Mouse (Mus musculus): Measurements from ENCODE around the gene Hrc. TPM values are rescaled to one million over a fixed set of nuclear protein-coding genes. Genes with fewer than 3 reads are reported as not detected.

Hrc gene
- polyA plus RNA-seq (2012; fragmentation: generic; extraction: Trizol), result 173 TPM

DNA sequence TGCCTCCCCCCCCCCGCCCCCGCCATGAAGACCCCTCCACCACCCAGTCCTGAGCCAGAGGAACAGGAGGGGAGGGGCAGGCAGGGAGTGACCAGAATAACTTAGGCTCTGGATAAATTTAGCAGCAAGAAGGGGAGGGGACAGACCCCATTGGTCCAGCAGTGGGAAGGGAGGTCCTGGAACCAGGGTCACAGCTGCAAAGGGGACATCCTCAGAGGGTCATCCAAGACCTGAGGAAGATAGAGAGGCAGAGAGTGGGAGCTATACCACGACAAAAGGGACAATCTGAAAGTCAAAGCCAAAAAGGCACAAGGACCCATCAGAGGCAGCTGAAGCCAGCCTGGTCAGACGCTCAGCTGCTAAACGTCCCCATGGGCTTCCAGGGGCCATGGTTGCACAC is at the start of gene Hrc:
Gene Hrc, plus strand, starts transcription at position 235 of the 400 bp plus-strand sequence.
- peak within 1 kb of the TSS; percentile 100 for H3K4me2 ChIP-seq (ENCODE audit: low read depth)
- TF ChIP-seq USF1 (IDR thresholded peaks at IDR 0.05; ENCODE audit: low read depth) (no peak), REST (IDR thresholded peaks at IDR 0.05; ENCODE audit: insufficient read depth, insufficient read length) (no peak), MAX (IDR thresholded peaks at IDR 0.05; ENCODE audit: low read depth) (no peak), POLR2A (IDR thresholded peaks at IDR 0.05; ENCODE audit: insufficient read length, low read depth) (peak; percentile 53), TCF3 (IDR thresholded peaks at IDR 0.05; ENCODE audit: insufficient read length, low read depth) (no peak), E2F4 (IDR thresholded peaks at IDR 0.05; ENCODE audit: insufficient read depth) (no peak), TCF12 (IDR thresholded peaks at IDR 0.05; ENCODE audit: insufficient read depth, poor library complexity, severe bottlenecking) (peak; percentile 2), CEBPB (IDR thresholded peaks at IDR 0.05; ENCODE audit: insufficient read depth, poor library complexity, severe bottlenecking) (no peak), MYOD1 (IDR thresholded peaks at IDR 0.05; ENCODE audit: control insufficient read depth in 1 of 3, insufficient read length in 2 of 3, low read depth in 2 of 3) (peak in 2 of 3 experiments; percentile 19 to 57), MYOG (IDR thresholded peaks at IDR 0.05; ENCODE audit: control insufficient read depth in 1 of 3, insufficient read depth in 1 of 3, insufficient read length in 2 of 3, low read depth in 2 of 3) (peak; percentile 7 to 52 (median 23)), POLR2AphosphoS2 (IDR thresholded peaks at IDR 0.05; ENCODE audit: insufficient read length, low read depth) (peak; percentile 58), SRF (IDR thresholded peaks at IDR 0.05; ENCODE audit: control insufficient read depth, insufficient read length, low read depth) (no peak)
- H3ac ChIP-seq (ENCODE audit: control insufficient read depth, insufficient read length), result no peak within 1 kb of the TSS
- no peaks in the 10 kb centered on the region for H3K79me2 ChIP-seq (ENCODE audit: control insufficient read depth, insufficient read depth)
- H3K36me3 ChIP-seq (ENCODE audit: control insufficient read depth, insufficient read depth), result no peaks in the 10 kb centered on the region
- H3K27me3 ChIP-seq (ENCODE audit: control insufficient read depth, insufficient read depth, insufficient read length), result no peaks in the 10 kb centered on the region
- peak within 1 kb of the TSS; percentile 65 for H3K4me3 ChIP-seq

DNA sequence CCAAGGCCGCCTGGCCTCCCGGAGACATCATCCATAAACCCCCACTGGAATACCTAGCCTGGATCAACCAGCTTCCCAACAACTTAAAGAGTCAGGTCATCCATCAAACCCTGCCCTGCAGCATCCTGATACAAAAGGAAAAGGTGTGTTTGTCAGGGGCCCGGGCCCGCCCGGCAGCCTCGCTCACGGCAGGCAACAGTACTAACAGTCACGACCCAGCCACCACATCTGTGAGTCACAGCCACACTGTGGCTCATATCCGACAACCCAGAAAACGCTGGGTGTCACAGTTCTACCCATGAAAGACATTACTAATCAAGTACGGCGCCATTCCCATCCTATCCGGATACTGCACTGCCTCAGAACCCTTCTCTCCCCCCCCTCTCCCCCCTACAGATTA is 48.6 kb upstream of the Hrc start:
- H3K79me2 ChIP-seq (ENCODE audit: control insufficient read depth, insufficient read depth), result no peaks in the 10 kb centered on the region
- TF ChIP-seq E2F4 (IDR thresholded peaks at IDR 0.05; ENCODE audit: insufficient read depth) (no peak), REST (IDR thresholded peaks at IDR 0.05; ENCODE audit: insufficient read depth, insufficient read length) (no peak), POLR2A (IDR thresholded peaks at IDR 0.05; ENCODE audit: insufficient read length, low read depth) (no peak), USF1 (IDR thresholded peaks at IDR 0.05; ENCODE audit: low read depth) (no peak), MYOG (IDR thresholded peaks at IDR 0.05; ENCODE audit: control insufficient read depth in 1 of 3, insufficient read depth in 1 of 3, insufficient read length in 2 of 3, low read depth in 2 of 3) (no peak), CEBPB (IDR thresholded peaks at IDR 0.05; ENCODE audit: insufficient read depth, poor library complexity, severe bottlenecking) (no peak), MAX (IDR thresholded peaks at IDR 0.05; ENCODE audit: low read depth) (no peak), TCF3 (IDR thresholded peaks at IDR 0.05; ENCODE audit: insufficient read length, low read depth) (no peak), MYOD1 (IDR thresholded peaks at IDR 0.05; ENCODE audit: control insufficient read depth in 1 of 3, insufficient read length in 2 of 3, low read depth in 2 of 3) (no peak), SRF (IDR thresholded peaks at IDR 0.05; ENCODE audit: control insufficient read depth, insufficient read length, low read depth) (no peak), TCF12 (IDR thresholded peaks at IDR 0.05; ENCODE audit: insufficient read depth, poor library complexity, severe bottlenecking) (no peak), POLR2AphosphoS2 (IDR thresholded peaks at IDR 0.05; ENCODE audit: insufficient read length, low read depth) (no peak)
- peaks cover 55% of the 10 kb centered on the region for H3K27me3 ChIP-seq (ENCODE audit: control insufficient read depth, insufficient read depth, insufficient read length)

DNA sequence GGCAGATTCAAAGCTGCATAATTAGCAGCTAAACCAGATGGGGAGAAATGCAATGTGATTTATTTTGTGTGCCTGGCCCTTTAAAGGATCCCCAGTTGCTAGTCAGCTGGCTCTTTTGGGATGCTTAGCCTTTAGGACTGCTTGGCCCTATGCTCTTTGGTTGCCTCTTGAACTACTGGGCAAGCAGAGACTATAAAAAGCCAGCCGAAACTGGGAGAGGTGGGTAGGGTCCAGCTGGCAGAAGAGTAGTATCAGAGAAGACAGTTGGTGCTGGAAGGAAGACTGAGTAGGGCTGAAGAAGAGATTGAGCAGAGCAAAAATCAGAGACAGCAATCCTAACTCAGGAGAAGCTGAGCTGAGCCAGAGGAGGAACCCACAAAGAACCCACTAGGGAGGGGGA is 38.5 kb upstream of the Hrc start:
- no peak overlapping the region for H3K4me2 ChIP-seq (ENCODE audit: low read depth)
- H3ac ChIP-seq (ENCODE audit: control insufficient read depth, insufficient read length), result no peak overlapping the region
- H3K4me3 ChIP-seq, result no peak overlapping the region
- peaks cover 7% of the 10 kb centered on the region for H3K27me3 ChIP-seq (ENCODE audit: control insufficient read depth, insufficient read depth, insufficient read length)
- H3K36me3 ChIP-seq (ENCODE audit: control insufficient read depth, insufficient read depth), result no peaks in the 10 kb centered on the region
- no peaks in the 10 kb centered on the region for H3K79me2 ChIP-seq (ENCODE audit: control insufficient read depth, insufficient read depth)
- TF ChIP-seq POLR2AphosphoS2 (IDR thresholded peaks at IDR 0.05; ENCODE audit: insufficient read length, low read depth), result no peak
- TF ChIP-seq TCF3 (IDR thresholded peaks at IDR 0.05; ENCODE audit: insufficient read length, low read depth), result no peak
- TF ChIP-seq USF1 (IDR thresholded peaks at IDR 0.05; ENCODE audit: low read depth), result no peak
- TF ChIP-seq POLR2A (IDR thresholded peaks at IDR 0.05; ENCODE audit: insufficient read length, low read depth), result no peak
- no peak for TF ChIP-seq REST (IDR thresholded peaks at IDR 0.05; ENCODE audit: insufficient read depth, insufficient read length)
- TF ChIP-seq MYOD1 (IDR thresholded peaks at IDR 0.05; ENCODE audit: control insufficient read depth in 1 of 3, insufficient read length in 2 of 3, low read depth in 2 of 3), result no peak
- TF ChIP-seq E2F4 (IDR thresholded peaks at IDR 0.05; ENCODE audit: insufficient read depth), result no peak
- TF ChIP-seq SRF (IDR thresholded peaks at IDR 0.05; ENCODE audit: control insufficient read depth, insufficient read length, low read depth), result no peak
- TF ChIP-seq MYOG (IDR thresholded peaks at IDR 0.05; ENCODE audit: control insufficient read depth in 1 of 3, insufficient read depth in 1 of 3, insufficient read length in 2 of 3, low read depth in 2 of 3), result no peak
- TF ChIP-seq TCF12 (IDR thresholded peaks at IDR 0.05; ENCODE audit: insufficient read depth, poor library complexity, severe bottlenecking), result no peak
- no peak for TF ChIP-seq MAX (IDR thresholded peaks at IDR 0.05; ENCODE audit: low read depth)
- no peak for TF ChIP-seq CEBPB (IDR thresholded peaks at IDR 0.05; ENCODE audit: insufficient read depth, poor library complexity, severe bottlenecking)

More for the DNA sequence above, 48.6 kb upstream of the Hrc start:
- Histone ChIP-seq H3K36me3 (ENCODE audit: control insufficient read depth, insufficient read depth) (no peaks in the 10 kb centered on the region), H3K4me2 (ENCODE audit: low read depth) (no peak overlapping the region), H3K4me3 (no peak overlapping the region), H3ac (ENCODE audit: control insufficient read depth, insufficient read length) (no peak overlapping the region)

DNA sequence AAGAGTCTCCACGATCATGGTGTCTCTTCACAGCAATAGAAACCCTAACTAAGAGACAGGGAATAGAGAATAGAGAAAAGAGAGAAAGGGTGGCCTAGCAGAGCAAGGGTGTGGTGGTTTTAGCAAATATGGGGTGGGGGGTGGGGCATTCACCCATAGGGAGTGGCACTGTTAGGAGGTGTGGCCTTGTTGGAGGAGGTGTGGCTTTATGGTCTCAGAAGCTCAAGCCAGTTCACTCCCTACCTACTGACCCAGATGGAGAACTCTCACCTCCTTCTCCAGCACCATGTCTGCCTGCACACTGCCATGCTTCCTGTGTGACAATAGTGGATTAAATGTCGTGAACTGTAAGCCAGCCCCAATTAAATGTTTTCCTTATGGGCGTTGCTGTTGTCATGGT is 37.5 kb upstream of the Hrc start:
- TF ChIP-seq POLR2AphosphoS2 (IDR thresholded peaks at IDR 0.05; ENCODE audit: insufficient read length, low read depth) (no peak), USF1 (IDR thresholded peaks at IDR 0.05; ENCODE audit: low read depth) (no peak), TCF12 (IDR thresholded peaks at IDR 0.05; ENCODE audit: insufficient read depth, poor library complexity, severe bottlenecking) (no peak), MAX (IDR thresholded peaks at IDR 0.05; ENCODE audit: low read depth) (no peak), E2F4 (IDR thresholded peaks at IDR 0.05; ENCODE audit: insufficient read depth) (no peak), REST (IDR thresholded peaks at IDR 0.05; ENCODE audit: insufficient read depth, insufficient read length) (no peak), CEBPB (IDR thresholded peaks at IDR 0.05; ENCODE audit: insufficient read depth, poor library complexity, severe bottlenecking) (no peak), MYOG (IDR thresholded peaks at IDR 0.05; ENCODE audit: control insufficient read depth in 1 of 3, insufficient read depth in 1 of 3, insufficient read length in 2 of 3, low read depth in 2 of 3) (no peak), POLR2A (IDR thresholded peaks at IDR 0.05; ENCODE audit: insufficient read length, low read depth) (no peak), MYOD1 (IDR thresholded peaks at IDR 0.05; ENCODE audit: control insufficient read depth in 1 of 3, insufficient read length in 2 of 3, low read depth in 2 of 3) (no peak), TCF3 (IDR thresholded peaks at IDR 0.05; ENCODE audit: insufficient read length, low read depth) (no peak), SRF (IDR thresholded peaks at IDR 0.05; ENCODE audit: control insufficient read depth, insufficient read length, low read depth) (no peak)
- H3K27me3 ChIP-seq (ENCODE audit: control insufficient read depth, insufficient read depth, insufficient read length), result peaks cover 7% of the 10 kb centered on the region

More for the DNA sequence above, 37.5 kb upstream of the Hrc start:
- H3K4me3 ChIP-seq, result no peak overlapping the region
- no peaks in the 10 kb centered on the region for H3K36me3 ChIP-seq (ENCODE audit: control insufficient read depth, insufficient read depth)
- no peak overlapping the region for H3K4me2 ChIP-seq (ENCODE audit: low read depth)
- no peaks in the 10 kb centered on the region for H3K79me2 ChIP-seq (ENCODE audit: control insufficient read depth, insufficient read depth)
- no peak overlapping the region for H3ac ChIP-seq (ENCODE audit: control insufficient read depth, insufficient read length)

All from myocyte (in vitro differentiated cells).